Mouse (Mus musculus): ENCODE measurements around the gene Mybpc1.
"Not testable (repeated sequence)": the region's sequence is repeated elsewhere in the genome, so short reads cannot be mapped to it uniquely, and the experiment has no call there.

Mybpc1 gene

DNA sequence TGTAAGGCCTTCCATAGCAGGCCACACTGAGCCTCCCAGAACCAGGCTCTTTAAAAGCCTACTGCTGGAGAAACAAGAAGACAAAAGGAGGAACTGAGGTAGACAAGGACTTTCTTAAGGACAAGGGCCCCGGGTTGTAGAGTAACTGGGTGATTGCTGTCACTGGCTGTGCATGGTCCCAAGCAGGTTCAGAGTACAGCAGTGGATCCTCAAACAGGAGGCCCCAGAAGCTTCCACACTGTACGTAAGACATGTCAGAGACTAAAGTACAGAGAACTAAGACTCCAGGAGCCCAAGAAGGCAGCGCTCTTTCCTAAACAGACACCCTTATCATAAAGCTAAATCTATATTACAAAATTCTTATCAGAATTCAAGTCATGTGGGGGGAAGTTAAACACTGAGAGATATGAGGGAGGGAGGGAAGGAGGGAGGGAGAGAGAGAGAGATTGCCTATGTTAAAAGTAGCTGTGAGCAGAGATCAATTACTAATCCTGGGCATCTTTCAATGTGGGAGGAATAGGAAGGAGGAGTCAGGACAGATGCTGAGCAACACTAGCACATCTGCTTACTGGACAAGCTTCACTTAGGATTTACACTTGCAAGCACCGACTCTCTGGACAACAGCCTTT is 109.9 kb downstream of the Mybpc1 start:
- no peak for DNase-seq (ENCODE audit: low read depth, low spot score)

DNA sequence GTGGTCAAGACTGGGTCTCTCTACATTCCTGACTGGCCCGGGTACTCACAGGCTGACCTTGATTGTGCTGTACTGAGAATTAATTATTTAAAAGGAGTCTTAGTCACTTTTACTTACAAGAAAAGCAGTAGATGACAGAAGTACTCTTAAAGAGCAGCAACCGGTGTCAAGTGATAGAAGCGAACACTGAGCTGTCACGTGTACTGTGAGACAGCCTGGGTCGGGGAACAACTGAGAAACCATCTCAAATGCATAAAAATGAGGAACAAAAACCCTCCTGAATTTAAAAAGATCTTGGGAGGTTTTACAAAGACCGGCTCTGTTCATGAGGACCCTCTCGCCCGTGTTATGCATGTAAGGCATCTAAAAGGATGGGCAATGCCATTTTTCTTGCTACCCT is 112.3 kb downstream of the Mybpc1 start:
- no peak for DNase-seq (ENCODE audit: low read depth, low spot score)

DNA sequence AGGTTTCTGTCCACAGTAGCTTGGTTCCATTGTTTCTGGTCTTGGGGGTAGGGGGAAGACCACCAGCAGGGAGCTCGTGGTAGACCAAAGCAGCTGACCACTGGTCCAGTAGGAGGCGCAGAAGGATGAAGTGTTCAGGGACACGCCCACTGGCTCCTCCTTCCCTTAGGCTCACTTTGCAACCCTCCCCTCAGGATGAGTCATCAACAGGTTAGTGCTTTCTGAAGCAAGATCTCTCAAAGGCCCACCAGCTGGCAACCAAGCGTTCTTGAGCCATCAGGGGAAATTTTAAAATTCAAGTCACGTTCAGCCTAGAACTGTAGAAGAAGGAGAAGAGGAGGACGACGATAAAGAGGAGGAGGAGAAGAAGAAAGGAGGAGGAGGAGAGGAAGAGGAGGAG is 113.3 kb downstream of the Mybpc1 start:
- no peak for DNase-seq (ENCODE audit: low read depth, low spot score)

DNA sequence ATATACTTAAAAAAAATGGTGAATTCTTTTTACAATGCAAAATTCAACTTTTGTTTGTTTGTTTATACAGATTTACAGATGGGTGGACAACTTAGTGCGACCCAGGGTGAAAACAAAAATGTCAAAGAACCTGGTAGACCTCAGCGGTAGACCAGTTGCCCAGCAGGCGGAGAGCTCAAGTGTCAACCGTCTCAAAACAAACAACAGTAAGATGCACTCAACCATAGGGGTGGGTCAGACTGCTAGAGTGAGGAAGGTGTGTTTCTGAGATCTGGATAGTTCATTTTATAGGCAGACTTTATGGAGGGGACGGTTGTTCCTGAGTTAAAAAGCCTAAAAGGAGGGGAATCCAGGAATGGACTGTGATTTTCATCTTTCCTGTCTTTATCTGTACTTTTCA is 116.3 kb downstream of the Mybpc1 start:
- no peak for DNase-seq (ENCODE audit: low read depth, low spot score)

DNA sequence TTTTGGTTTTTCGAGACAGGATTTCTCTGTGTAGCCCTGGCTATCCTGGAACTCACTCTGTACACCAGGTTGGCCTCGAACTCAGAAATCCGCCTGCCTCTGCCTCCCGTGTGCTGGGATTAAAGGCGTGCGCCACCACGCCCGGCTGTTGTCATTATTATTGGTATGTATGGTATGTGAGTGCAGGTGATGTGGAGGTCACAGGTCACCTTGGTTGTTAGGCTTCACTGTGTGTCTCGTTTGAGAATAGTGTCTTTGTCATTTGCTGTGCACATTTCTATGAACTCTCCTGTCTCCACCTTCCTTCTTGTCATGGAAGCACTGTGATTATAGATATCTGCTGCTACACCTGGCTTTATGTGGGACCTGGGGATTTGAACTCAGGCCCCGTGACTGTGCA is 122.1 kb downstream of the Mybpc1 start:
- DNase-seq (ENCODE audit: low read depth, low spot score) = not testable (repeated sequence)

All from CD4-positive, CD25-positive, alpha-beta regulatory T cell, adult 2 months (primary cell).